Mouse (Mus musculus) lung, postnatal 0 days (tissue): ENCODE data around the gene Fam83g.

Experiments used
- CTCF ChIP-seq: IDR thresholded peaks from 2 replicates; pipeline ENCODE4 v1.5.1; 2016; ENCODE audit warnings: antibody characterized with exemption, mild to moderate bottlenecking
- EP300 ChIP-seq: IDR thresholded peaks from 2 replicates; pipeline ENCODE4 v1.6.1; 2016; ENCODE audit warnings: antibody characterized with exemption, mild to moderate bottlenecking, control low read depth

DNA sequence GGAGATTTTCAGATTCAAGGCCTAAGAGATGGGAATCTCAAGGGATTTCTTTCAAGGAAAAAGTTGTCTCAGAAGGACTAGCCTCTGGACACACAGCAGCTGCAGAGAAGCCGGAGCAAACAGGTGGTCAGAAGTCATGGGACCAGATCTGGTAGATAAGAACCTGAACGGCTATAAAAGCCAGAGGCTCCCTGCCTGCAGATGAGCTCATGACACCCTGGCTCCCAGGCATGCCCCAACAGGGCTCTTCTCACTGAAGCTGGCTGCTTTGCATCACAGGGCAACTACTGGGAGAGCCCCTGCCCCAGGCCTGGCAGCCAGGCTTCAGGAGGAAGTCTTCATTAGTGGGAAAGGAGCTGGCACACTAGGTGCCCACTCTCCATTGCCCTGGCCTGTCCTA, 8.6 kb upstream of the Fam83g start:
- no peak for TF ChIP-seq CTCF
- TF ChIP-seq EP300 = no peak
